24 mouse cellular contexts compared by ENCODE assay signal in the genomic region with DNA sequence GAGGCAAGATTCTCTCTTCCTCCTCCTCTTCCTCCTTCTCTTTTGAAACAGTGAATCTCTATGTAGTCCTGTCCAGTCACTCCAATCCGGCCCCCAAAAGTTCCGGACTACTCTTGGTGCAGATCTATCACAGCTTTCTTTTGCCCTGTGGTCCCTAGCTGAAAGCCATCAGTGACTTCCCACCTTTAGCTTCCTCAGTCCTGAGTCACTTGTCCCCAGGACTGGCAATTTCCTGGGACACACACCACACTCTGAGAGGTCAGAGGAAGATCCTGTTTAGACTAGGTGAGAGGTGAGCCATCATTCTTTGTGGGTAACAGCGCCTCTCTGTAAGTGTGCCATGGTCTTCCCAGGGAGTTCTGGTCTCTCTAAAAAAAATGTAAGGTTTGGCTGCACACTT. TPM values are rescaled to one million over a fixed set of nuclear protein-coding genes. Genes with fewer than 3 reads are reported as not detected.
DNase-seq lines count a peak whose midpoint lies in the region; ATAC-seq and TF ChIP-seq lines count a peak whose summit lies in the region.
"Had no signal": no experiment of that assay in that cellular context is flagged by ENCODE, and none has a peak within 500 bp of the region (broad histone marks: within the 10 kb centered on the region; RNA-seq: fewer than 3 reads in every experiment).

No protein-coding gene starts in this region.

- no peaks in the 10 kb centered on the region for H3K79me2 ChIP-seq in macrophage (ENCODE audit: inconsistent target)

- H3K9me3 ChIP-seq in lung, postnatal 0 days (ENCODE audit: low read length), result no peaks in the 10 kb centered on the region
- H3K9me3 ChIP-seq in heart, embryonic 11.5 days (replicated peaks; ENCODE audit: control insufficient read depth, low read length), result no peaks in the 10 kb centered on the region
- H3K9me3 ChIP-seq: heart, embryonic 10.5 days; heart, embryonic 15.5 days had no signal

- WGBS in lung, postnatal 0 days, result 61% methylated on average over 3 of the region's 3 CpGs
- 77% methylated on average over 3 of the region's 3 CpGs for WGBS in thymus, adult 2 months
- WGBS in macrophage (ENCODE audit: missing documents), result 82% methylated on average over 3 of the region's 3 CpGs
- WGBS in heart, embryonic 11.5 days (ENCODE audit: insufficient replicate concordance), result 78% methylated on average over 3 of the region's 3 CpGs

- H3K9ac ChIP-seq in lung, postnatal 0 days (replicated peaks; ENCODE audit: low read depth), result no peak overlapping the region
- no peak overlapping the region for H3K9ac ChIP-seq in heart, embryonic 11.5 days (ENCODE audit: low read depth, low read length)
- H3K9ac ChIP-seq: embryonic facial prominence, embryonic 13.5 days; heart, embryonic 15.5 days; hindbrain, embryonic 14.5 days had no signal

- no peak for TF ChIP-seq CTCF in lung, postnatal 0 days (IDR thresholded peaks at IDR 0.05)
- no peak for TF ChIP-seq CTCF in thymus, adult 2 months (IDR thresholded peaks at IDR 0.05; ENCODE audit: borderline replicate concordance, control insufficient read depth, extremely low read depth, insufficient read depth, low read length, poor library complexity)

- no peaks in the 10 kb centered on the region for H3K36me3 ChIP-seq in lung, postnatal 0 days (ENCODE audit: insufficient read depth, low read length)
- H3K36me3 ChIP-seq in thymus, adult 2 months (ENCODE audit: control insufficient read depth, insufficient read depth, low read length), result no peaks in the 10 kb centered on the region
- H3K36me3 ChIP-seq in macrophage (ENCODE audit: inconsistent target), result no peaks in the 10 kb centered on the region
- H3K36me3 ChIP-seq in heart, embryonic 11.5 days (ENCODE audit: control insufficient read depth, insufficient read depth, low read length), result no peaks in the 10 kb centered on the region
- H3K36me3 ChIP-seq: embryonic facial prominence, embryonic 13.5 days; G1E; heart, embryonic 10.5 days; heart, embryonic 15.5 days; hindbrain, embryonic 10.5 days had no signal

- no peak for TF ChIP-seq EP300 in lung, postnatal 0 days (IDR thresholded peaks at IDR 0.05)

- no peak overlapping the region for H3K4me3 ChIP-seq in lung, postnatal 0 days (ENCODE audit: low read depth, low read length)
- H3K4me3 ChIP-seq in thymus, adult 2 months (ENCODE audit: control insufficient read depth, insufficient read depth, low read length), result no peak overlapping the region
- H3K4me3 ChIP-seq in macrophage (ENCODE audit: inconsistent target), result no peak overlapping the region
- no peak overlapping the region for H3K4me3 ChIP-seq in heart, embryonic 11.5 days (ENCODE audit: low read depth, low read length)
- H3K4me3 ChIP-seq: embryonic facial prominence, embryonic 13.5 days; heart, embryonic 10.5 days; heart, embryonic 15.5 days; hindbrain, embryonic 10.5 days had no signal

- no peaks in the 10 kb centered on the region for H3K27me3 ChIP-seq in lung, postnatal 0 days (replicated peaks; ENCODE audit: insufficient read depth, low read length)
- no peaks in the 10 kb centered on the region for H3K27me3 ChIP-seq in thymus, adult 2 months (ENCODE audit: control insufficient read depth, insufficient read depth, low read length)
- no peaks in the 10 kb centered on the region for H3K27me3 ChIP-seq in heart, embryonic 11.5 days (ENCODE audit: control insufficient read depth, insufficient read depth, low read length)
- H3K27me3 ChIP-seq: embryonic facial prominence, embryonic 13.5 days; heart, embryonic 15.5 days had no signal

- no peak overlapping the region for H3K27ac ChIP-seq in lung, postnatal 0 days (ENCODE audit: low read length)
- H3K27ac ChIP-seq in thymus, adult 2 months (ENCODE audit: control insufficient read depth, insufficient read depth, low read length), result peak overlapping the region; percentile 48; the same call in 1 of the 2 replicates
- H3K27ac ChIP-seq in macrophage, result peak overlapping the region; percentile 12; the same call in 1 of the 2 replicates
- H3K27ac ChIP-seq in heart, embryonic 11.5 days (ENCODE audit: low read depth, low read length), result no peak overlapping the region
- H3K27ac ChIP-seq: heart, embryonic 10.5 days; heart, embryonic 15.5 days; hindbrain, embryonic 14.5 days had no signal

- no peak for TF ChIP-seq POLR2A in thymus, adult 2 months (IDR thresholded peaks at IDR 0.05; ENCODE audit: control insufficient read depth, extremely low read depth, insufficient read depth, low read length, poor library complexity)

- no peaks in the 10 kb centered on the region for H3K4me1 ChIP-seq in lung, postnatal 0 days (ENCODE audit: insufficient read depth, low read depth, low read length)
- H3K4me1 ChIP-seq in thymus, adult 2 months (replicated peaks; ENCODE audit: control insufficient read depth, insufficient read depth, low read length), result peaks cover 32% of the 10 kb centered on the region
- no peaks in the 10 kb centered on the region for H3K4me1 ChIP-seq in heart, embryonic 11.5 days (ENCODE audit: control insufficient read depth, insufficient read depth, low read length)
- H3K4me1 ChIP-seq: heart, embryonic 15.5 days had no signal

- 0 out of 2 replicates have a peak, but pooled peaks have one; percentile 18 for ATAC-seq in lung, postnatal 0 days
- no peak for ATAC-seq in heart, embryonic 11.5 days (replicated peaks; ENCODE audit: insufficient number of reproducible peaks, low FRiP score, low TSS enrichment)
- ATAC-seq: forebrain, embryonic 14.5 days had no signal

- H3K4me2 ChIP-seq in lung, postnatal 0 days (replicated peaks; ENCODE audit: low read depth, low read length), result no peak overlapping the region
- H3K4me2 ChIP-seq in heart, embryonic 11.5 days, result no peak overlapping the region
- H3K4me2 ChIP-seq: hindbrain, embryonic 14.5 days had no signal

- no peak for DNase-seq in lung, postnatal 0 days (ENCODE audit: low spot score)
- no peak for DNase-seq in lung, postnatal 36 days
- no peak for DNase-seq in thymus, adult 2 months
- DNase-seq in thymus, postnatal 14 days, result no peak
- DNase-seq: adrenal gland, postnatal 10 days; cerebellum, adult 11 months; cerebellum, adult 8-10 months; cerebellum, postnatal 14 days; gastrocnemius, postnatal 36 days; heart, postnatal 14 days had no signal

RNA-seq across cellular contexts. Expression of a gene that starts 43.1 kb away (rescaled TPM):
- not detected in 2 replicates for polyA plus RNA-seq in lung, postnatal 0 days (2015; fragmentation: Nextera tagmentation; extraction: Ambion mirVana)
- not detected in 2 replicates for polyA plus RNA-seq in thymus, adult 2 months (2012; rRNA removed)
- total RNA-seq in macrophage (2018; cell fraction: chromatin; rRNA removed), result not detected
- not detected for total RNA-seq in macrophage (2018; cell fraction: cytosol; rRNA removed)
- total RNA-seq in macrophage (2018; cell fraction: nucleus; rRNA removed), result not detected
- polyA plus RNA-seq in macrophage (2018), result not detected in 3 replicates
- polyA plus RNA-seq in heart, embryonic 11.5 days (2014; fragmentation: Nextera tagmentation; extraction: Ambion mirVana), result not detected in 2 replicates
- total RNA-seq: adrenal gland, postnatal 10 days; adrenal gland, postnatal 4 days; common myeloid progenitor, adult 5-6 weeks; G1E; gastrocnemius, adult 8-10 months; gastrocnemius, postnatal 36 days; heart, adult 18-20 months; heart, postnatal 14 days had no signal
- polyA plus RNA-seq: brain, embryonic 14.5 days; embryonic facial prominence, embryonic 13.5 days; forebrain, embryonic 14.5 days; G1E; heart, embryonic 10.5 days; heart, embryonic 15.5 days; hindbrain, embryonic 10.5 days; hindbrain, embryonic 14.5 days had no signal

Comparison
In these comparisons a context has a peak if more than half of its experiments do, and no peak if none do; other contexts are left out.
1. H3K27ac ChIP-seq: peak in thymus, adult 2 months (single experiment) and macrophage (single experiment); none in lung, postnatal 0 days (single experiment) and heart, embryonic 11.5 days (single experiment).